16 mouse cellular contexts compared by ENCODE assay signal in genomic region chr3:127019728-127020127, GRCm38 (mm10).
DNase-seq lines count a peak whose midpoint lies in the region; ATAC-seq and TF ChIP-seq lines count a peak whose summit lies in the region.
"Had no signal": no experiment of that assay in that cellular context is flagged by ENCODE, and none has a peak within 500 bp of the region (broad histone marks: within the 10 kb centered on the region; RNA-seq: fewer than 3 reads in every experiment).

No protein-coding gene starts in this region.

- intact Hi-C loops in heart, postnatal 14 days (cut with DNase I), result no loop called here

- ATAC-seq in heart, embryonic 16.5 days (replicated peaks; ENCODE audit: extremely low read depth, insufficient read depth, low FRiP score), result no peak
- peak; percentile 17; the same call in 1 of the 2 replicates for ATAC-seq in megakaryocyte, adult 5-6 weeks (ENCODE audit: poor library complexity, severe bottlenecking)
- ATAC-seq: midbrain, embryonic 15.5 days had no signal

- H3K9ac ChIP-seq in heart, embryonic 16.5 days (ENCODE audit: low read length), result no peak overlapping the region
- H3K9ac ChIP-seq: hindbrain, embryonic 12.5 days; liver, embryonic 15.5 days; midbrain, embryonic 15.5 days had no signal

- peaks cover 3% of the 10 kb centered on the region; the same call in 1 of the 2 replicates for H3K4me1 ChIP-seq in heart, embryonic 16.5 days (ENCODE audit: control insufficient read depth, insufficient read depth, low read length)
- H3K4me1 ChIP-seq in embryonic fibroblast, embryonic 13.5 days (ENCODE audit: control insufficient read depth, insufficient read depth, low read length), result peaks cover 7% of the 10 kb centered on the region
- H3K4me1 ChIP-seq: liver, embryonic 15.5 days; midbrain, embryonic 15.5 days had no signal

- no peaks in the 10 kb centered on the region for H3K27me3 ChIP-seq in heart, embryonic 16.5 days (ENCODE audit: control insufficient read depth, insufficient read depth, low read length)
- H3K27me3 ChIP-seq: hindbrain, embryonic 12.5 days; liver, embryonic 15.5 days; midbrain, embryonic 15.5 days had no signal

- TF ChIP-seq CTCF in embryonic fibroblast, embryonic 13.5 days (IDR thresholded peaks at IDR 0.05; ENCODE audit: borderline replicate concordance, insufficient read depth, low read length), result no peak

- peaks cover 6% of the 10 kb centered on the region; the same call in 1 of the 2 replicates for H3K36me3 ChIP-seq in heart, embryonic 16.5 days (ENCODE audit: control insufficient read depth, insufficient read depth)

- peak overlapping the region; percentile 42; the same call in 1 of the 2 replicates for H3K27ac ChIP-seq in heart, embryonic 16.5 days (ENCODE audit: low read length)
- H3K27ac ChIP-seq in embryonic fibroblast, embryonic 13.5 days (ENCODE audit: insufficient read depth, low read length), result peak overlapping the region; percentile 40; the same call in 1 of the 2 replicates
- H3K27ac ChIP-seq: hindbrain, embryonic 12.5 days; liver, embryonic 15.5 days; midbrain, embryonic 15.5 days had no signal

- no peak for TF ChIP-seq POLR2A in embryonic fibroblast, embryonic 13.5 days (IDR thresholded peaks at IDR 0.05; ENCODE audit: low read depth, low read length)

- 65% methylated on average over 3 of the region's 3 CpGs for WGBS in heart, embryonic 16.5 days

- H3K9me3 ChIP-seq in heart, embryonic 16.5 days (replicated peaks; ENCODE audit: control insufficient read depth, low read length), result no peaks in the 10 kb centered on the region
- H3K9me3 ChIP-seq: G1E; hindbrain, embryonic 12.5 days; liver, embryonic 15.5 days; midbrain, embryonic 15.5 days had no signal

- no peak overlapping the region for H3K4me3 ChIP-seq in heart, embryonic 16.5 days (ENCODE audit: low read length)
- no peak overlapping the region for H3K4me3 ChIP-seq in embryonic fibroblast, embryonic 13.5 days (ENCODE audit: insufficient read depth, low read length)
- H3K4me3 ChIP-seq: hindbrain, embryonic 12.5 days; liver, embryonic 15.5 days; midbrain, embryonic 15.5 days had no signal

- H3K4me2 ChIP-seq in heart, embryonic 16.5 days (ENCODE audit: low read depth, low read length), result no peak overlapping the region
- H3K4me2 ChIP-seq: hindbrain, embryonic 12.5 days; liver, embryonic 15.5 days; midbrain, embryonic 15.5 days had no signal

- no peak for DNase-seq in heart, postnatal 14 days
- DNase-seq in NIH3T3 (ENCODE audit: low read depth), result peak; percentile 39
- no peak for DNase-seq in spleen, adult 18-20 months
- no peak for DNase-seq in right cerebral cortex, adult 2 months (ENCODE audit: low spot score in 2 of 2)
- DNase-seq in right cerebral cortex, adult 18-20 months, result no peak
- DNase-seq: cerebellum, adult 18-20 months; embryo, embryonic 11 days; kidney, adult 2 months; lung, postnatal 14 days had no signal
